In the genomic region with DNA sequence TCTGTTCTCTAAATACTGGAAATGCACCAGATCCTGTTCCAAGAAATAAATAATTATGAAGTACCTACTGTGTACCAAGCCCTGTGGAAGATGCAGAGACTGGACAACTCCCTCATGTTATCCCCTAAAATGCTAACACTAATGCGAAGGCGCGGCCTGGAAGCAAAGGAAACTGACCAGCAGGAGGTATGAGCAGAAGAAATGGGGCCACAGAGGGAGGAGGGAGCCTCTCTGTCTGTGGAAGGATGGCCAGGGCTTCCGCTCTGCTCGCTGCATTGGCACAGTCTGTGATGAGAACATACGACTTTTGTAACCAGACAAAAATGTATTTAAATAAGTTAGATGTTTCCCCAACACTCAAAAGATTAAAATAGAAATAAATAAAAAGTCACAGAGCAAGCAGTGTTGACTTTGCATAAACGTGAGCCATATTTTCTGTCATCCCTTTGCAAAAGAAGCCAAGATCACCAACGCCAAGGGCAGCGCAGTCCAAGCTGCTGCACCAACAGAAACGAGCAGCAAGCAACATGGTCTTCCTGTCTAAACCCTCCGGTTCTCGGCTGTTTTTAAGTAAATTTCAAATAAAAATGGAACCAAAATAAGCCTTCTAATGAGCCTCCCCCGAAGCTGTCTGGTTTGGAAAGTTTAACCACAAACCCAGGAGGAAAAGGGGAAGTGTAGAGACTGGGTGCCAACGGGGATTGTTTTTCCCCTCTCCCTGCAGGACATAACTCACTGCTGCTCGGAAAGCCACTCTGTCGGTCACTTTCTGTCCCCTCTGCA, we compare ENCODE assay signal across 8 mouse cellular contexts. TPM values are rescaled to one million over a fixed set of nuclear protein-coding genes. Genes with fewer than 3 reads are reported as not detected.
DNase-seq lines count a peak whose midpoint lies in the region; ATAC-seq and TF ChIP-seq lines count a peak whose summit lies in the region.

No protein-coding gene starts in this region.

- H3K4me3 ChIP-seq in heart, embryonic 13.5 days: no peak overlapping the region
- H3K4me3 ChIP-seq in heart, embryonic 12.5 days: no peak overlapping the region
- peak overlapping the region; percentile 49 to 65 (median 59) for H3K4me3 ChIP-seq in CH12.LX (replicated peaks in 1 of 3; ENCODE audit: low read depth in 2 of 3, low read length in 2 of 3, poor library complexity in 1 of 3)
- no peak overlapping the region for H3K4me3 ChIP-seq in limb, embryonic 15.5 days

- H3K79me2 ChIP-seq in CH12.LX (replicated peaks; ENCODE audit: control insufficient read depth, extremely low read depth, insufficient read depth, poor library complexity, severe bottlenecking): peaks cover 61% of the 10 kb centered on the region

- H3K9ac ChIP-seq in heart, embryonic 13.5 days: peak overlapping the region; percentile 34
- no peak overlapping the region for H3K9ac ChIP-seq in heart, embryonic 12.5 days
- H3K9ac ChIP-seq in CH12.LX (ENCODE audit: insufficient read depth, low read depth): peak overlapping the region; percentile 57
- H3K9ac ChIP-seq in limb, embryonic 15.5 days: no peak overlapping the region

- WGBS in heart, embryonic 13.5 days: 63% methylated on average over 16 of the region's 16 CpGs
- WGBS in heart, embryonic 12.5 days: 72% methylated on average over 16 of the region's 16 CpGs
- WGBS in limb, embryonic 15.5 days: 35% methylated on average over 16 of the region's 16 CpGs

- peak overlapping the region; percentile 24; the same call in 1 of the 2 replicates for H3K4me2 ChIP-seq in heart, embryonic 13.5 days
- no peak overlapping the region for H3K4me2 ChIP-seq in heart, embryonic 12.5 days
- H3K4me2 ChIP-seq in CH12.LX (ENCODE audit: insufficient read depth, low read depth, poor library complexity, severe bottlenecking): peak overlapping the region; percentile 80
- H3K4me2 ChIP-seq in limb, embryonic 15.5 days: peak overlapping the region; percentile 1; the same call in 1 of the 2 replicates

- TF ChIP-seq RAD21 in CH12.LX (IDR thresholded peaks at IDR 0.05; ENCODE audit: low read depth, low read length): no peak

- no peaks in the 10 kb centered on the region for H3K9me3 ChIP-seq in heart, embryonic 13.5 days
- H3K9me3 ChIP-seq in heart, embryonic 12.5 days (replicated peaks): no peaks in the 10 kb centered on the region
- no peaks in the 10 kb centered on the region for H3K9me3 ChIP-seq in CH12.LX (replicated peaks; ENCODE audit: low read length)
- no peaks in the 10 kb centered on the region for H3K9me3 ChIP-seq in limb, embryonic 15.5 days

- DNase-seq in CH12.LX (ENCODE audit: extremely low read depth): no peak
- DNase-seq in cerebellum, postnatal 25 days: peak; percentile 26 to 47
- DNase-seq in left cerebral cortex, postnatal 36 days (ENCODE audit: low spot score in 2 of 2): no peak
- no peak for DNase-seq in urinary bladder, postnatal 10 days (ENCODE audit: low spot score)
- DNase-seq in spleen, adult 12 weeks (ENCODE audit: low spot score): no peak

- no peak for TF ChIP-seq CTCF in CH12.LX (conservative IDR thresholded peaks at IDR 0.05 in 1 of 2, IDR thresholded peaks at IDR 0.05 in 1 of 2; ENCODE audit: low read depth in 2 of 2, low read length in 2 of 2)

- 0 out of 2 replicates have a peak, but pooled peaks have one; percentile 19 for TF ChIP-seq POLR2A in CH12.LX (IDR thresholded peaks at IDR 0.05; ENCODE audit: low read depth, low read length)

- in situ Hi-C loops in CH12.LX (cut with MboI; ENCODE audit: low pct_ligation_motif_present, low pct_unique_long_range_greater_than_20kb, low sequenced_read_pairs): no loop called here

- H3K27ac ChIP-seq in heart, embryonic 13.5 days (replicated peaks): peak overlapping the region; percentile 66
- no peak overlapping the region for H3K27ac ChIP-seq in heart, embryonic 12.5 days (ENCODE audit: poor library complexity, severe bottlenecking)
- peak overlapping the region; percentile 93 for H3K27ac ChIP-seq in CH12.LX (ENCODE audit: insufficient read depth, low read depth)
- H3K27ac ChIP-seq in limb, embryonic 15.5 days: peak overlapping the region; percentile 43

- dilution Hi-C loops in CH12.LX (cut with MboI; ENCODE audit: extremely low pct_ligation_motif_present, extremely low pct_unique_long_range_greater_than_20kb, low sequenced_read_pairs): no loop called here

- no peaks in the 10 kb centered on the region for H3K27me3 ChIP-seq in heart, embryonic 13.5 days (replicated peaks)
- H3K27me3 ChIP-seq in heart, embryonic 12.5 days (replicated peaks): no peaks in the 10 kb centered on the region
- H3K27me3 ChIP-seq in CH12.LX (replicated peaks): no peaks in the 10 kb centered on the region
- H3K27me3 ChIP-seq in limb, embryonic 15.5 days: no peaks in the 10 kb centered on the region

- TF ChIP-seq EP300 in CH12.LX (IDR thresholded peaks at IDR 0.05; ENCODE audit: low read length): peak; percentile 72

- peaks cover 72% of the 10 kb centered on the region for H3K4me1 ChIP-seq in heart, embryonic 13.5 days
- peaks cover 72% of the 10 kb centered on the region for H3K4me1 ChIP-seq in heart, embryonic 12.5 days (replicated peaks)
- H3K4me1 ChIP-seq in CH12.LX (ENCODE audit: control insufficient read depth in 1 of 2, insufficient read depth in 2 of 2): peaks cover 36 to 68% of the 10 kb centered on the region in 2 experiments
- H3K4me1 ChIP-seq in limb, embryonic 15.5 days: peaks cover 71% of the 10 kb centered on the region

- no peak for ATAC-seq in heart, embryonic 13.5 days (ENCODE audit: extremely low read depth, insufficient number of reproducible peaks, low FRiP score, low TSS enrichment)
- no peak for ATAC-seq in heart, embryonic 12.5 days (ENCODE audit: insufficient number of reproducible peaks, low FRiP score)
- no peak for ATAC-seq in limb, embryonic 15.5 days (ENCODE audit: insufficient number of reproducible peaks, low FRiP score, low TSS enrichment, low read depth)

- intact Hi-C loops in left cerebral cortex, postnatal 36 days (cut with DNase I): no loop called here

- H3K36me3 ChIP-seq in heart, embryonic 13.5 days: no peaks in the 10 kb centered on the region
- H3K36me3 ChIP-seq in heart, embryonic 12.5 days: no peaks in the 10 kb centered on the region; the same call in 1 of the 2 replicates
- H3K36me3 ChIP-seq in CH12.LX (replicated peaks in 1 of 2; ENCODE audit: control insufficient read depth in 1 of 2, insufficient read depth in 1 of 2, low read length in 1 of 2): peaks cover 8 to 37% of the 10 kb centered on the region in 2 experiments
- no peaks in the 10 kb centered on the region for H3K36me3 ChIP-seq in limb, embryonic 15.5 days

TF ChIP-seq in CH12.LX, 34 proteins besides CTCF, POLR2A, EP300 and RAD21 (continues in another document):
- TF ChIP-seq ZMIZ1 (IDR thresholded peaks at IDR 0.05; ENCODE audit: low read depth, low read length) (no peak), MAX (IDR thresholded peaks at IDR 0.05; ENCODE audit: low read length) (0 out of 2 replicates have a peak, but pooled peaks have one; percentile 40), MAZ (IDR thresholded peaks at IDR 0.05; ENCODE audit: low read depth, low read length) (0 out of 2 replicates have a peak, but pooled peaks have one; percentile 44), SIN3A (IDR thresholded peaks at IDR 0.05; ENCODE audit: low read length) (peak; percentile 75), TBP (conservative IDR thresholded peaks at IDR 0.05; ENCODE audit: low read depth, low read length) (no peak), ETS1 (conservative IDR thresholded peaks at IDR 0.05; ENCODE audit: low read depth, low read length) (no peak), MEF2A (IDR thresholded peaks at IDR 0.05; ENCODE audit: borderline replicate concordance, low read depth, low read length) (0 out of 2 replicates have a peak, but pooled peaks have one; percentile 34), USF2 (conservative IDR thresholded peaks at IDR 0.05; ENCODE audit: low read depth, low read length) (no peak), KAT2A (IDR thresholded peaks at IDR 0.05; ENCODE audit: insufficient replicate concordance, low read length) (0 out of 2 replicates have a peak, but pooled peaks have one; percentile 12), CHD2 (IDR thresholded peaks at IDR 0.05; ENCODE audit: low read length) (peak; percentile 50; the same call in 1 of the 2 replicates), USF1 (IDR thresholded peaks at IDR 0.05; ENCODE audit: low read depth, low read length) (no peak), ZKSCAN1 (IDR thresholded peaks at IDR 0.05; ENCODE audit: borderline replicate concordance, low read depth, low read length) (no peak), JUN (IDR thresholded peaks at IDR 0.05; ENCODE audit: insufficient read depth, low read depth, low read length) (no peak), RCOR1 (conservative IDR thresholded peaks at IDR 0.05; ENCODE audit: low read depth, low read length) (peak; percentile 5; the same call in 1 of the 2 replicates), POLR2AphosphoS2 (IDR thresholded peaks at IDR 0.05; ENCODE audit: low read depth, low read length) (no peak), HCFC1 (IDR thresholded peaks at IDR 0.05; ENCODE audit: low read depth, low read length) (0 out of 2 replicates have a peak, but pooled peaks have one; percentile 15), MYC (IDR thresholded peaks at IDR 0.05; ENCODE audit: low read depth, low read length) (0 out of 2 replicates have a peak, but pooled peaks have one; percentile 30), IRF4 (IDR thresholded peaks at IDR 0.05; ENCODE audit: low read depth, low read length) (peak; percentile 53; the same call in 1 of the 2 replicates), BHLHE40 (IDR thresholded peaks at IDR 0.05; ENCODE audit: low read depth, low read length) (peak; percentile 77), CHD1 (IDR thresholded peaks at IDR 0.05; ENCODE audit: low read depth, low read length) (peak; percentile 85; the same call in 1 of the 2 replicates)

RNA-seq across cellular contexts. Expression of a gene that starts 18.9 kb away (rescaled TPM):
- polyA plus RNA-seq in heart, embryonic 13.5 days (2015; fragmentation: Nextera tagmentation; extraction: Ambion mirVana): 30.9 and 32.5 TPM in 2 replicates
- polyA plus RNA-seq in heart, embryonic 12.5 days (2016; fragmentation: Nextera tagmentation; extraction: Ambion mirVana): 46.5 and 47.1 TPM in 2 replicates
- total RNA-seq in CH12.LX (2012; rRNA removed): 55.8 and 67.2 TPM in 2 replicates
- total RNA-seq in CH12.LX (2014; rRNA removed): 46.9 and 52.0 TPM in 2 replicates
- 38.4 and 40.5 TPM in 2 replicates for polyA plus RNA-seq in CH12.LX (2012; ENCODE audit: insufficient read length, low read depth)
- 34.2 and 37.5 TPM in 2 replicates for polyA plus RNA-seq in limb, embryonic 15.5 days (2015; fragmentation: Nextera tagmentation; extraction: Ambion mirVana)
- total RNA-seq in left cerebral cortex, postnatal 36 days (2021): 1 to 10 TPM; 3.3 to 3.8 TPM

RNA-seq across cellular contexts. Expression of a gene that starts 47.2 kb away (rescaled TPM):
- polyA plus RNA-seq in heart, embryonic 13.5 days (2015; fragmentation: Nextera tagmentation; extraction: Ambion mirVana): not detected in 2 replicates
- not detected in 2 replicates for polyA plus RNA-seq in heart, embryonic 12.5 days (2016; fragmentation: Nextera tagmentation; extraction: Ambion mirVana)
- not detected in 2 replicates for total RNA-seq in CH12.LX (2012; rRNA removed)
- not detected in 2 replicates for total RNA-seq in CH12.LX (2014; rRNA removed)
- polyA plus RNA-seq in CH12.LX (2012; ENCODE audit: insufficient read length, low read depth): not detected in 2 replicates
- not detected in 2 replicates for polyA plus RNA-seq in limb, embryonic 15.5 days (2015; fragmentation: Nextera tagmentation; extraction: Ambion mirVana)
- total RNA-seq in left cerebral cortex, postnatal 36 days (2021): not detected

Comparison
In these comparisons a context has a peak if more than half of its experiments do, and no peak if none do; other contexts are left out.
1. H3K9ac ChIP-seq: peak in heart, embryonic 13.5 days (single experiment) and CH12.LX (single experiment); none in heart, embryonic 12.5 days (single experiment) and limb, embryonic 15.5 days (single experiment).
2. H3K4me3 ChIP-seq: peak in CH12.LX (3 of 3); none in heart, embryonic 13.5 days (single experiment), heart, embryonic 12.5 days (single experiment) and limb, embryonic 15.5 days (single experiment).
3. DNase-seq: peak in cerebellum, postnatal 25 days (2 of 2); none in CH12.LX (single experiment), left cerebral cortex, postnatal 36 days (0 of 2), urinary bladder, postnatal 10 days (single experiment) and spleen, adult 12 weeks (single experiment).